Mouse (Mus musculus) heart, adult 2 months (tissue): Measurements from ENCODE around the gene Sdsl.

Experiments used
- CTCF ChIP-seq: fragments of 200-600 bp; IDR thresholded peaks from 2 replicates; pipeline ENCODE4 v1.8.1; 2022; ENCODE audit warnings: antibody characterized with exemption, mild to moderate bottlenecking, moderate library complexity
- EP300 ChIP-seq: fragments of 200-500 bp; IDR thresholded peaks from 2 replicates; pipeline ENCODE4 v1.6.1; 2011; ENCODE audit warnings: low read depth, low read length, control low read depth; ENCODE audit not compliant: insufficient read depth
- POLR2A ChIP-seq: fragments of 200-500 bp; IDR thresholded peaks from 2 replicates; pipeline ENCODE4 v1.6.1; 2011; ENCODE audit warnings: mild to moderate bottlenecking, low read depth, low read length, control low read depth; ENCODE audit not compliant: insufficient read depth

DNA sequence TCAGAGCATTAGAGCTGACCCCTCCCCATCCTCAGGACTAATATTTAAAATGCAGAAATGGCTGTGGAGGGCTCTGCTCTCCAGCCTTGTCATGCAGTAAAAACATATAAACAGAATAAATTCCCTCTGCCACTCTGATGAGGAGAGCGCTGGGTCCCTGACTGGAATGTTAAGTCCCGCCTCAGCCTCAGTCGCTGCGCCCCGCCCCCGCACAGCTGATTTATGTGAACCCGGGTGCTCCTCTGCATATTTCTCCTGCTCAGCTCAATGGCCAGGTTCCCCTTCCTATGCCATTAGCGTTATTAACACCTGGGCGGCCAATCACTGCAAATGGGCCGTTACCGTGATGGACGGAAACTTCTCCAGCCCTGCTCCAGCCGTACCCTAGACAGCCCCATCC, 25.3 kb downstream of the Sdsl start:
- TF ChIP-seq CTCF (no peak), POLR2A (no peak), EP300 (no peak)
